8 mouse cellular contexts compared by ENCODE assay signal in genomic region chr14:59440558-59441471, GRCm38 (mm10). TPM values are rescaled to one million over a fixed set of nuclear protein-coding genes. Genes with fewer than 3 reads are reported as not detected.
DNase-seq lines count a peak whose midpoint lies in the region; ATAC-seq and TF ChIP-seq lines count a peak whose summit lies in the region.

TSS of gene Setdb2 (minus strand) at chr14:59440884.
TSS of gene Cab39l (plus strand) at chr14:59440972.

- H3K4me3 ChIP-seq in gastrocnemius, adult 2 months = peak within 1 kb of the TSS; percentile 74
- peak within 1 kb of the TSS; percentile 96 for H3K4me3 ChIP-seq in megakaryocyte, embryonic 14.5 days (replicated peaks)

- H3K27me3 ChIP-seq in megakaryocyte, embryonic 14.5 days (replicated peaks) = no peaks in the 10 kb centered on the region

- peaks cover 6% of the 10 kb centered on the region for H3K36me3 ChIP-seq in megakaryocyte, embryonic 14.5 days (replicated peaks; ENCODE audit: low read length)

- peak; percentile 94 for DNase-seq in ZHBTc4 (ENCODE audit: low read depth, low spot score)
- DNase-seq in gastrocnemius, adult 2 months = peak; percentile 97
- DNase-seq in hindlimb bud, embryonic 11.5 days (ENCODE audit: extremely low spot score, low read depth, low spot score) = peak; percentile 44
- DNase-seq in left cerebral cortex, adult 8-10 months (ENCODE audit: low spot score in 2 of 2) = peak; percentile 84 to 93
- peak; percentile 96 to 97 for DNase-seq in right cerebral cortex, postnatal 10 days (ENCODE audit: low spot score in 2 of 2)
- peak; percentile 91 for DNase-seq in urinary bladder, postnatal 25 days (ENCODE audit: low spot score)

- H3K27ac ChIP-seq in gastrocnemius, adult 2 months = peak within 1 kb of the TSS; percentile 92

- ATAC-seq in common myeloid progenitor, adult 5-6 weeks (replicated peaks; ENCODE audit: low read depth, poor library complexity, severe bottlenecking) = peak; percentile 95

- intact Hi-C loops in gastrocnemius, adult 2 months (cut with DNase I) = loop anchor here (2.0 kb wide), 1 partner anchor 76 kb away; the partner anchor contains the start of gene Phf11d

- no peaks in the 10 kb centered on the region for H3K9me3 ChIP-seq in megakaryocyte, embryonic 14.5 days

- peak; percentile 40; the same call in 1 of the 2 replicates for TF ChIP-seq CTCF in gastrocnemius, adult 2 months (IDR thresholded peaks at IDR 0.05)

- H3K4me1 ChIP-seq in megakaryocyte, embryonic 14.5 days = peaks cover 20% of the 10 kb centered on the region

RNA-seq across cellular contexts. Expression of gene Setdb2, which starts in this region (rescaled TPM):
- 32.4 and 49.0 TPM in 2 replicates for total RNA-seq in common myeloid progenitor, adult 5-6 weeks (2017)
- total RNA-seq in gastrocnemius, adult 2 months (2021) = 1 to 10 TPM; 5.3 to 6.7 TPM
- total RNA-seq in left cerebral cortex, adult 8-10 months (2022) = 1 to 10 TPM; 5.3 to 8.1 (median 6.2) TPM
- 1.4 TPM in 1 of 2 replicates, not detected in the other for polyA plus RNA-seq in megakaryocyte, embryonic 14.5 days (2012; ENCODE audit: insufficient read depth, low replicate concordance)

RNA-seq across cellular contexts. Expression of gene Cab39l, which starts in this region (rescaled TPM):
- 27.5 and 30.2 TPM in 2 replicates for total RNA-seq in common myeloid progenitor, adult 5-6 weeks (2017)
- 10 to 100 TPM; 19.7 to 25.4 TPM for total RNA-seq in gastrocnemius, adult 2 months (2021)
- 10 to 100 TPM; 22.7 to 31.4 (median 29.1) TPM for total RNA-seq in left cerebral cortex, adult 8-10 months (2022)
- polyA plus RNA-seq in megakaryocyte, embryonic 14.5 days (2012; ENCODE audit: insufficient read depth, low replicate concordance) = 2.5 TPM in 1 of 2 replicates, not detected in the other

Comparison
In these comparisons a context has a peak if more than half of its experiments do, and no peak if none do; other contexts are left out.
1. Peak in every context shown above with its lines: DNase-seq, ATAC-seq, H3K4me3 ChIP-seq and H3K27ac ChIP-seq.
2. DNase-seq: peak in every context shown above with its lines; median percentile 97 in gastrocnemius, adult 2 months; 96 in right cerebral cortex, postnatal 10 days; 94 in ZHBTc4; 91 in urinary bladder, postnatal 25 days; 88 in left cerebral cortex, adult 8-10 months; 44 in hindlimb bud, embryonic 11.5 days.